Mouse (Mus musculus): Measurements from ENCODE around the gene Tmem150c. TPM values are rescaled to one million over a fixed set of nuclear protein-coding genes. Genes with fewer than 3 reads are reported as not detected.

Tmem150c gene
- total and polyA plus RNA-seq, 2 experiments from 2014 or later, result 60.6 to 76.1 TPM

GRCm38 (mm10) chr5:100032646-100033045 is 127.0 kb downstream of the Tmem150c start:
- 71% methylated on average over 3 of the region's 3 CpGs for WGBS

GRCm38 (mm10) chr5:100032107-100032506 is 127.5 kb downstream of the Tmem150c start:
- Histone ChIP-seq H3K27me3 (ENCODE audit: insufficient read depth, low read length) (no peaks in the 10 kb centered on the region), H3K36me3 (ENCODE audit: insufficient read depth) (peaks cover 37% of the 10 kb centered on the region), H3K27ac (ENCODE audit: low read depth, low read length) (peak overlapping the region; percentile 15; the same call in 1 of the 2 replicates), H3K4me2 (ENCODE audit: low read depth) (no peak overlapping the region), H3K4me1 (ENCODE audit: insufficient read depth) (no peaks in the 10 kb centered on the region), H3K9me3 (ENCODE audit: low read length) (no peaks in the 10 kb centered on the region), H3K9ac (no peak overlapping the region), H3K4me3 (ENCODE audit: low read depth, low read length) (no peak overlapping the region)
- TF ChIP-seq CTCF (IDR thresholded peaks at IDR 0.05; ENCODE audit: low read depth), result peak; percentile 28; the same call in 1 of the 2 replicates
- ATAC-seq, result 0 out of 2 replicates have a peak, but pooled peaks have one; percentile 10
- WGBS, result 82% methylated on average over 2 of the region's 2 CpGs
- DNase-seq, result no peak

More at GRCm38 (mm10) chr5:100032646-100033045, 127.0 kb downstream of the Tmem150c start:
- no peak overlapping the region for H3K9ac ChIP-seq
- H3K4me1 ChIP-seq (ENCODE audit: insufficient read depth), result no peaks in the 10 kb centered on the region
- H3K27me3 ChIP-seq (ENCODE audit: insufficient read depth, low read length), result no peaks in the 10 kb centered on the region
- H3K27ac ChIP-seq (ENCODE audit: low read depth, low read length), result no peak overlapping the region
- H3K4me2 ChIP-seq (ENCODE audit: low read depth), result no peak overlapping the region
- H3K36me3 ChIP-seq (ENCODE audit: insufficient read depth), result peaks cover 41% of the 10 kb centered on the region
- H3K9me3 ChIP-seq (ENCODE audit: low read length), result no peaks in the 10 kb centered on the region
- TF ChIP-seq CTCF (IDR thresholded peaks at IDR 0.05; ENCODE audit: low read depth), result no peak
- no peak overlapping the region for H3K4me3 ChIP-seq (ENCODE audit: low read depth, low read length)
- ATAC-seq (no peak), DNase-seq (no peak)

DNA sequence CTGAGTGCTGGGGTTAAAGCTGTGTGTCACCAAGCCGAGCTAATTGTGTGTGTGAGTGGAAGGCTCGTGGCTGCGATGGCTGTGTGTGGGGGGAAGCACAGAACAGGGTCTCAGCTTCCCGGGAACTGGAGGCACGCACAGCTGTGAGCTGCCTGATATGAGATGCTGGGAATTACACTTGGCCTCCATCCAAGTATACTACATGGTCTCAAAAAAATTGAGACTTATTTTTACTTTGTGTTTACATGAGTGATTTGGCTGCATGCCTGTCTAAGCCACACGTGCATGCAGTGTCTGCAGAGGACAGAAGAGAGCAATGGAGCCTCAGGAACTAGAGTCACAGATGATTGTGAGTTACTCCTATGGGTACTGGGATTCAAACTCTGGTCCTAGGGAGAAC is 129.5 kb downstream of the Tmem150c start:
- H3K27me3 ChIP-seq (ENCODE audit: insufficient read depth, low read length), result no peaks in the 10 kb centered on the region
- no peak overlapping the region for H3K4me3 ChIP-seq (ENCODE audit: low read depth, low read length)
- H3K4me2 ChIP-seq (ENCODE audit: low read depth), result no peak overlapping the region
- TF ChIP-seq CTCF (IDR thresholded peaks at IDR 0.05; ENCODE audit: low read depth), result no peak
- peak; percentile 91 for ATAC-seq
- H3K9ac ChIP-seq, result no peak overlapping the region
- H3K4me1 ChIP-seq (ENCODE audit: insufficient read depth), result no peaks in the 10 kb centered on the region
- peak overlapping the region; percentile 29; the same call in 1 of the 2 replicates for H3K27ac ChIP-seq (ENCODE audit: low read depth, low read length)
- peak; percentile 84 for DNase-seq
- H3K36me3 ChIP-seq (ENCODE audit: insufficient read depth), result peaks cover 33% of the 10 kb centered on the region
- WGBS, result 8% methylated on average over 6 of the region's 6 CpGs
- H3K9me3 ChIP-seq (ENCODE audit: low read length), result no peaks in the 10 kb centered on the region

Other genes with a start within 250 kb of the Tmem150c start
- gene Hnrnpd, start 180.9 kb downstream of the Tmem150c start, total RNA-seq (2014; rRNA removed), result 35.9 and 45.7 TPM in 2 replicates
- 93.0 and 120 TPM in 2 replicates for gene Hnrnpd, start 180.9 kb downstream of the Tmem150c start, polyA plus RNA-seq (2015; fragmentation: Nextera tagmentation; extraction: Ambion mirVana)
- 5.0 and 9.0 TPM in 2 replicates for gene 4930524J08Rik, start 180.7 kb downstream of the Tmem150c start, total RNA-seq (2014; rRNA removed)
- gene 4930524J08Rik, start 180.7 kb downstream of the Tmem150c start, polyA plus RNA-seq (2015; fragmentation: Nextera tagmentation; extraction: Ambion mirVana), result 3.1 and 3.3 TPM in 2 replicates
- gene Hnrnpdl, start 120.1 kb downstream of the Tmem150c start, total RNA-seq (2014; rRNA removed), result 176 and 207 TPM in 2 replicates
- 236 and 246 TPM in 2 replicates for gene Hnrnpdl, start 120.1 kb downstream of the Tmem150c start, polyA plus RNA-seq (2015; fragmentation: Nextera tagmentation; extraction: Ambion mirVana)
- gene Enoph1, start 119.8 kb downstream of the Tmem150c start, total RNA-seq (2014; rRNA removed), result 66.5 and 67.6 TPM in 2 replicates
- 49.7 and 58.6 TPM in 2 replicates for gene Enoph1, start 119.8 kb downstream of the Tmem150c start, polyA plus RNA-seq (2015; fragmentation: Nextera tagmentation; extraction: Ambion mirVana)

Measured in forebrain, postnatal 0 days (tissue).